Mouse (Mus musculus) left cerebral cortex, adult 6 months (tissue): ENCODE measurements around the gene Cngb1. TPM values are rescaled to one million over a fixed set of nuclear protein-coding genes. Genes with fewer than 3 reads are reported as not detected.

Experiments used
- long read RNA-seq, 2 experiments: library from polyadenylated mRNA; unstranded; transcript quantifications; one replicate each; pipeline ENCODE4 v2.0.0; 2019 to 2020
- polyA plus RNA-seq: library from polyadenylated mRNA; unstranded; fragments of <200 nt; fragmentation: Nextera tagmentation; gene quantifications from 2 replicates; pipeline ENCODE4 v1.2.3, GENCODE M21; 2021

Gene Cngb1
- polyA plus RNA-seq: 0.02 TPM in 1 of 2 replicates, not detected in the other
- long read RNA-seq, experiment 1, partial matches to known transcripts: 0 of 1 reads
- long read RNA-seq, experiment 1, other reads (novel, unspliced or antisense): 1 of 1 reads
- long read RNA-seq, experiment 2: 0 reads

DNA sequence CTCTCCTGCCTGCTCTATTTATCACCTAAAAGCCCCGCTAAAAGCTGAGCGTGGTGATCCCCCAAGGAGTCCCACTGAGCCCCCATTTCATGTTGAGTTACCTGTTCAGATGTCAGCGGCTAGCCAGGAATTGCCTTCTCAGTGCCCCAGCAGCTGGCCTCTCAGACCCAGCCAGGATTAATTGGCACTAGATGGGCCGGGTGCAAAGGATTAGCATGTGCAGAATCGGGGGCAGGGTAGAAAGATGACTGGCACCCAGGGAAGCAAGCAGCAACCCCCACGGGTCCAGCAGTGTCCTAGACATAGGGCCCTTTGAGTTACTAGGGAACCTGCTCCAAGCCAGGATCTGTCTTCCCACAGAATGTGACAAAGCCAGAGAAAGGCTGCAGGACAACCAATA lies at the start of gene Cngb1:
TSS of gene Cngb1 (minus strand) at position 155 of the 400 bp plus-strand sequence.

DNA sequence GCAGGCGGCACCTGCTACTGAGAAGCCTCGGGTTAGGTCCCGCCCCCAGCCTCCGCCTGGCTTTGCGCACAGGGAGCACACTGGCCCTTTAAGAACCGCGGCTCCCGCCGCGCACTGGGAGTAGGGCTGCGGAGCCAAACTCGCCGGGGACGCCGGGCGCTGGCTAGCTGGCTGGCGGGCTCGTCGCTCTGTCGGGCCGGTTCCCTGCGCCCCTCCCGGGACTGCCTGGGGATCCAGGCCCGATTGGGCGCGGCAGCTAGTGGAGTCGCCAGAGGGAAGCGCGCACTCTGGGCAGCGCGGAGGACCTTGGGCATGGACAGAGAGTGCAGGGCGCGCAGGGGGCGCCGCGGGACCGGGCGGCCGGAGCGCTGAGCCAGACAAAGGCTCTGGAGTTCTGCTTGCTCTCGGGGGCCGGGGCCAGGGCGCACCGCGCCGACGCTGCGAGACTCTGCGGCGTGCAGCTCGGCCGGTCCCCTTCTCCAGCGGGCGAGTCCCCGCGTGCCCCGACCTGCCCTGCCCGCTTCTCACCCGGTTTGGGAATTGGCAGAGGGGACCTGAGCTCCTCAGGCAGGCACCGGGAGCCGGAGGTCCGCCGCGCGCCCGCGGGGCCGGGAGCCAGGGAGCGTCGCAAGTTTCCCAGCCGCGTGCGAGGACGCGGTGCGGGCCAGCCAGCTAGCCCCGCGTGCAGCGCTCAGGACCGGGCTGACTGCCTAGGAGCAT lies 45.9 kb upstream of the Cngb1 start, which contains the start of gene Mmp15:
TSS of gene Mmp15 (plus strand) at position 118 of the 720 bp plus-strand sequence.

DNA sequence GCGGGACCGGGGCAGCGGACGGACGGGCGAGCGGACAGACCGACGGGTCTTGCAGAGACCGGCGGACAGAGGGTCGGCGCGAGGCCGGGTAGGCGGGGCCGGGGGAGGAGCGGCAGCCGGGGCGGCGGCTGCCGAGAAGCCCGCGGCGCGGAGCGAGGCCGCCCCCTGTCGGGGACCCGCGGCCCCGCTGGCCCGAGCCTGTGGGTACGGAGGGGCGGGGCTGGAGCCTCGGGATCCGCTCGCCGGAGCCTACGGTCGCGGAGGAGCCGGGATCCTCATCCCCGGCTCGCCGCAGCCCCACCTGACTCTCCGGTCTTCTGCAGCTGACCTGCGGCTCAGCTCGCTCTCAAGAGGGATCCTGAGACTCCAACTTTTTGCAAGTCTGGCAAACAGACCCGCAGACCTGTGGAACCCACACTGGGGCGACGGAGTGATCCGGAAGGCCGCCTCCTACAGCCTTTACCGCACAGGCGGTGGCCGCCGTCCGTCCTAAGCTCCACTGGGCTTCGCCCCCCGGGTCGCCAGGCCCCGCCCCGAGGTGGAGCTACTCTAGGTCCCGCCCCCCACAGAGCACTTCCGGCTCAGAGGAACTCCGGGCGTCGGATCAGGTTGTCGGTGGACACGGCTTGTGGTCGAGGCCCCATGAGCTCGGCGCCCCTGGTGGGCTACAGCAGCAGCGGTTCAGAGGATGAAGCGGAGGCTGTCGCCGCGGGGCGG lies 25.5 kb upstream of the Cngb1 start, which contains the start of the genes Zfp319 and Usb1:
TSS of gene Zfp319 (minus strand) at position 231 of the 717 bp plus-strand sequence.
TSS of gene Usb1 (plus strand) at position 565 of the 717 bp plus-strand sequence.

DNA sequence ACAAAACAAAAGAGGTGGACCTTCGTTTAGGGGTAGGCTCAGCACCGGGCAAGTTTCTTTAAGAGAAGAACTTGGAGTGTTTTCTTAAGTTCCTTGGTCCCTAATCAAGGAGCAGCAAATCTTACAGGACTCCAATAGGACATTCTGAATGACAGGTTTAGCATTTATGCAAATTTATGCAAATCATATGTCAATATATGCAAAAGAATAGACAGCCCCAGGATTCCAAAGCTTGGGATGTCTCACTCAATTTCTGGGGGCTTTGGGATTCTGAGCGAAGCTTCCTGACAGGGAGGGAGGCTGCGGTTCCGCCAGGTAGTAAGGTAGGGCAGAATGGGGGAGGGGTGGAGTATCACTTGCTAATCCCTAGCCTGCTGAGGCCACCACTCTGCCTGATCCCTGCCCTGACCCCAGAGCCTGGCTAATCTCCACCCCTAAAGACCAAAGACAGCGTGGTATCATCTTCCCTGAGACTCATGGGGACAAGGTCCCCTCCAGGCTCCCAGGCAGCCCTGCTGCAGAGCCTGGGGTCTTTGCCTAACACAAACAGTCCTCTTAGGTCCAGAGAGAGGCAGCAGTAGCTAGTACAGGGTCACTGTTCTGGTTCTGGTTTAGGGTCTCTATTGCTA lies 4.1 kb upstream of the Cngb1 start, which contains the start of gene Tepp:
TSS of gene Tepp (plus strand) at position 225 of the 629 bp plus-strand sequence.

DNA sequence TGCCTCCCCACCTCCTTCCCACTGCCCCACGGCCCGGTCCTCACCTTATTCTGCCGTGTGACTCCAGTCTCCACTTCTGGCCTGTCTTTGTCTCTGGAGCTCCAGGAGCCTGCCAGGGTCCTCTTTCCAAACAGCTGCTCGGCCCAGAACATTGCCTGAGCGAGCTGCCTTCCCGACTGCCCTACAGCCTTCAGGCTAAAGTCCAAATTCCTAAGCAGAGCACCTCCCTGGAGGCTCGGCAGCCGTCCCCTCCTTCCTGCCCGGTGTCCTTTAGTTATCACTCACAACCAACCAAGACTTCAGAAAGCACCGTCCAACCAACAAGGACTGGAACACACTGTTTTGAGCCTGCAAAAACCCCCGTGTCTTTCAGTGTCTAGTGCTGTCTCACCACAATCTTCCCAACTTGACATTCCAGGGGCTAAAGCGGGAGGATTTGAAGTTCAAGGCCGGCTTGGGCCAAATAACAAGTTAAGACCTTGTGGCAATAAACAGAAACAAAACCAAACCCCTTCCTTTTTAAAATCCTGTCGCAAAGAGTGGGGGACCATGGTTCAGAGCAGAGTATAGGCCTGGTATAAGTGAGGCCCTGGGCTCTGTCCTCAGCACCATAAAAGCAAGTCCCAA lies 103.6 kb downstream of the Cngb1 start, which contains the start of gene Kifc3:
TSS of gene Kifc3 (minus strand) at position 164 of the 627 bp plus-strand sequence.

Other genes starting within 250 kb of the Cngb1 start
- 19.6 and 27.0 TPM in 2 replicates for gene Katnb1, start 225.4 kb downstream of the Cngb1 start, polyA plus RNA-seq
- 11.4 and 15.4 TPM in 2 replicates for gene Kifc3, start 103.8 kb downstream of the Cngb1 start, polyA plus RNA-seq
- not detected in 2 replicates for gene Tepp, start 4.0 kb upstream of the Cngb1 start, polyA plus RNA-seq
- 3.2 and 6.2 TPM in 2 replicates for gene Zfp319, start 25.4 kb upstream of the Cngb1 start, polyA plus RNA-seq
- gene Usb1, start 25.7 kb upstream of the Cngb1 start, polyA plus RNA-seq: 10.4 and 12.1 TPM in 2 replicates
- 1.3 and 4.1 TPM in 2 replicates for gene Mmp15, start 45.7 kb upstream of the Cngb1 start, polyA plus RNA-seq
- 116 and 134 TPM in 2 replicates for gene Cfap20, start 128.3 kb upstream of the Cngb1 start, polyA plus RNA-seq
- 9.1 and 10.3 TPM in 2 replicates for gene Csnk2a2, start 183.5 kb upstream of the Cngb1 start, polyA plus RNA-seq
- gene Ccdc113, start 227.5 kb upstream of the Cngb1 start, polyA plus RNA-seq: 7.0 and 7.9 TPM in 2 replicates